Mouse (Mus musculus) v-Abl transformed pro-B cells (cell line): ENCODE measurements around the gene Nhlh2.

Experiments
- in situ Hi-C, 2 experiments: fragments of 400-800 bp; cut with MboI; formaldehyde crosslinking; loops; one replicate each; pipeline ENCODE4 v1.15.1; 2025; ENCODE audit not compliant: unreplicated experiment in 2 of 2

Gene Nhlh2

DNA sequence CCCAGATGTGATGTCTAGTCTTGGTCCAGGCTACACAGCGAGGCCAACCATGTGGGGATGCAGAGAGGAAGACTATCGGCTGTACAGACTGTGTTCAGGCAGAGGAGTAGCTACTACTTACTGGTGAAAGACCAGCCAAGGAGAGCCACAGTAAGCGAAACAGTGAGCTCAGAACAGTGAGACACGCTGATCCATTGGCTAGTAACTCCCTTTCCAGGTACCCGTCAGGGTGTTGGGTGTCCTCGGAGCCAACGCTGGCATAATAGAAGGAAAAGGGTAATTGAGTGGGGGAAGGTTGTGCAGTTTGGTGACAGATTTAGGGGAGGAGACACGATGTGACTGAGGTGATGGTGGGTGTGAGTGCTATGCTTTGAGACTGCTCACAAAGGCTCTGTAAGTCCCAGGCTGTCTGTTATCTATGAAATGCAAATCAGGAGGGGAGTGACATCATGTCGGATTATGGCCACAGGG is 15.1 kb downstream of the Nhlh2 start:
- in situ Hi-C loops, result no loop called here

DNA sequence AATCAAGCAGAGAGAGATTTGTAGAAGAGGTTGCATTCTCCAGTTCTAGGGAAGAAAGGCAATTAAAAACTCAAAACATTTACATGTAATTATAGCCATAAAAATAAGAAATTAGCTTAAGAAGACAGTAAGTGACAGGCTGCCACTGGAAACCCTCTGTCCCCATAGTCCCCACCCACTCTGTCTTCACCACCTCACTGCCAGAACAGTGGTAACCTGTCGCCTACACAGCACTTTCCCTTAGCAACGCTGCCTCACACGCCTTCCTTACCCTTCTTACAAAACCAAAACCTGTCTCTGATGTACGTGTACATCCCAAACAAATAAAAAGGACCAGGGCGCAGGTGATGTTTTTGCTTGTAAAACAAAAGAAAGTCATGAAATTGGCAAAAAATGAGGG is 15.8 kb downstream of the Nhlh2 start:
- in situ Hi-C loops, result no loop called here

DNA sequence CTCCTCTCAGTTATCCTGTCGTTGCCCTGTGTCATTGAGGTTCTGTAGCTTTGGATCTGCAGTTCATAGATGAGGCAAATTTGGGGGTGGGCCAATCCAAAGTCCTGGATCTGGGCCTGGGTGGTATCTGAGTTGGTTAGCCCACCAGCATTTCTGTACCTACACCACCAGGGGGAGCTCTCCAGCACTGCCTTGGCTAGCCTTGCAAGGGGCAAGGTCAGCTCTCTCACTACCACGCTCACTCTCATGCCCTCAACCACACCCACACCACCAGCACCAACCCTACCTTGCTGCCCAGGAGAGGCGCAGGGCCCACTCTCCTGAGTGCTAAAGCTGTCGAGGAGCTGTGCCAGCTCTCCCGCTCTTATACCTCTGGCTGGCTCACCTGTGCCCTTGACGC is 18.0 kb downstream of the Nhlh2 start:
- in situ Hi-C loops, result no loop called here

DNA sequence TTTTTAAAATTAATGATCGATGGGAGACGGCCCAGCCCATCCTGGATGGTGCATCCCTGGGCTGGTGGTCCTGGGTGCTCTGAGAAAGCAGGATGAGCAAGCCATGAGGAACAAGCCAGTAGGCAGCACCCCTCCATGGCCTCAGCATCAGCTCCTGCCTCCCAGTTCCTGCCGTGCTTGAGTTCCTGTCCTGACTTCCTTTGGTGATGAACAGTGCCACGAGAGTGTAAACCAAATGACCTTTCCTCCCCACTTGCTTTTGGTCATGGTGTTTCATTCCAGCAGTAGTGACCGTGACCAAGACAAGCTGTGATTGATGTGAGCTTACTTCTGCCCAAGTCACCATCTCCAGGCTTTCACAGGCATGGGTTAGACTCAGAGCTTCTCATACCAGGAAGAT is 27.9 kb downstream of the Nhlh2 start:
- in situ Hi-C loops, result no loop called here

DNA sequence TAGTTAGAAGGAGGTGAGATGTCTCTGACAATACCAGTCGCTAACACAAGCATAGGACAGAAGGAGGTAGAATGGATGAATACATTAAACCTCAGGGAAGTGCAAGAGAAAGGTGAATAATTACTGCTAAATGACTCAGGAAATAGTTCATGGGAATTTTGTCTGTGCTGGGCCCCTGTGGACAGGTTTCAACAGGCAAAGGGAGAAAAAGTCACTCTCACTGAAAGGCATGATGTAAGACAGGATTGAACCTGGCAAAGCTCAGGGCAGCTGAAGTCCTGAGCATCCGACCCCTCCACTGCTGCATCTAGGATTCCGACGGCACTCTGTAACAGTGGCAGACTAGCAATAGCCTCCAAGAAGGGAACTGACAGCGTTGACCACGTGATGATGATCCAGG is 28.7 kb downstream of the Nhlh2 start:
- in situ Hi-C loops, result no loop called here

DNA sequence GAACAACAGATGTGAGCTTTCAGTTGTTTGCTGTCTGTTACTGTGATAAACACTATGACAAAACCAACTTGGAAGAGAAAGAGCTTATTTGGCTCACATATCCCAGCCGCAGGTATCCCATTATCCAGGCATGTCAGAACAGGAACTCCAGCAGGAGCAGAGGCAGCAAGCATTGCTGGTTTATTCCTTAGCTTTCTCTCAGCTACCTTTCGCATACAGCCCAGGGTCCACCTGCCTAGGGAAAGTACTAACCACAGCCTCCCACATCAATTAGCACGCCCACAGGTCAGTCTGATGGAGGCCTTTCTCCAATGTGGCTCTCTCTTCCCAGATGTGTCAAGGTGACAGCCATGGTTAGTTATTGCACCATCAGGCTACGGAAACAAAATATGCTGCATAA is 31.8 kb downstream of the Nhlh2 start:
- in situ Hi-C loops, result no loop called here

DNA sequence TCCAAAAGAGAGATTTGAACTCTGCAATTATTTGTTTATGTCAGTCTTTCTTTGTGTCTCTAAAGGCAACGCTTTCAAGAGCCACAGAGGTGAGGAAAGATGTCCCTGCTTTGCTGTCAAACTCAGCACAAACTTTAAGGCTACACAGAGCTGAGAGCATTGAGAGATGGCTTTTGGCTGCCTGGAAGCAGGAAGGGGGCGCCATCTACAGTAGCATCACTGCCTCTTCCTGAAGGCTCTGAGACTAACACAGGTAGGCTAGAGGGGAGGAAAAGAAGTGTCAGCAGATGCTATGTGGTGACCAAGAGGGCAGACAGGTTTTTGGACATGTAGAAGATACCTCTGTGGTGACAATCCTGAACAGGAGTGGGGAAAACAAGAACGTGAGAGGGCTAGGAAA is 35.2 kb downstream of the Nhlh2 start:
- in situ Hi-C loops, result no loop called here

DNA sequence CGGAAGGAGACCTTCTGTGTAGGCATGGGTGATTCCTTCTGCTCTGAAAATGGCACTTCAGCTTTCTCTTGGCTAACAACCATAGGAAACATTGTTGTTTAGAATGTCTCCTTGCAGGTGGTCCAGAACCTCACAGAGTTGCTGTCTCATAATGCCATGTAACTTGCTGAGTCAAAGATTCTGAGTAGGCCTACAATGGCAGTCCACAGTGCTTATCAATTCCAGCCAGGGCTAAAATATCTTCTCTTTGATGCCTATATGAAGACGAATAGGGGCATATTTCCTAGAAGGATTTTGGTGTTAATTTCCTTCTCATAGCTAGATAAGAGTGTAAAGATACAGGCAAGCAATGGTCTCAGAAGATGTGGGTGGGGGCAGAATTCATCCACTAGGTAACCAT is 37.7 kb downstream of the Nhlh2 start:
- in situ Hi-C loops, result no loop called here

DNA sequence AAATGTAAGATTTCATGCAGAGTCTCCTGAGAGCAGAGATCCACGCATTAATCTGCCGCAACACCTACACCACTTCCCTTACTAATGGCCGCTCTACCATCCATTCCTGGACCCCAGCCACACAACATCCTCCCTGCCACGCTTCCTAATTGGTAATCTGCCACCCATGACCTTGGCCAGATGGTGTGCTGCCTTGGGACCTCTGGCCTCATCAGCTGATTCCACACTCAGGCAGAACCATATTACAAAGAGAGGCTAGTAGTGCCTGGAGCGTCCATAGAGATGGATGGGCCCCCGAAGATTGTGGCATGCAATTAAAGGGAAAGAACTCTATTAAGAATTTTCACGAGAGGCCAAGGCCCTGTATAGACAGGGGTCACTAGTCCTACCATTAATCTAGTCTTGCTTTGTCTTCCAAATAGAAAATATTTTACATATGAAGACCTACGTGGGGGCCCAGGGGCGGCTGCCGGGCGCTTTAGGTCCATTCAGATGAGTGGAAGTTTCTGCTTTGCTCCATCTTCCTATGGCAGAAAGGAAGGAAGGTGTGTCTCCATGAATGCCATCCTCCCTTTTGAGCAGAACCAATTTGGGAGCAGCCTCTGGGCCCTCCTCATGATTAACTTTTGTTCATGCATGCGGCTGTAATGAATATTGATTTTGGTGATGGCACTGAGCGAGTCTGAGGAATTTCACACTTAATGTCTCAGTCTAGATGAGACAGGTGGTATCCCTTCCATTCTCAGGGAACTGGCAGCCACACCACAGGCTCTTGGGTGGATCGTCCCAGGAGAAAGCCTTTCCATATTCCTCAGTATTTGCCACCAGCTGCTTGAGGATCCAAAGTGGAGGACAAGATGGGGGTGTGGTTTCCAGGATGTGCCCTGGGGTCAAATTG is 39.6 kb downstream of the Nhlh2 start:
- in situ Hi-C loops, result no loop called here

DNA sequence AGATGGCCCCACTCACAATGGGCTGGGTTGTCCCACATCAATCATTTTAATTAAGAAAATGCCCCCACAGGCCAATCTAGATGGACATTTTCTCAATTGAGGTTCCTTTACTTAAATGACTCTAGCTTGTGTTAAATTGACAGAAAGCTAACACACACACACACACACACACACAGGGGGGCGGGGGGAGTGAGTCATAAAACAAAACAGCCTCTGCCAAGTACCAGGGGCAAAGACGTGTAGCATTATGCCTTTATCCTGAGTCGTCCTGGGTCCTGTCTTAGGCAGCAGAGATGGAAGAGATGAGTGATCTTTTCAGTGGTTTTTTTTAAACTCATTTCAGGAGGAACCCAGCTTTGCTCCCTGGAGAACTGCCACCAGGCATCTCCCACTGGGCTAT is 42.2 kb downstream of the Nhlh2 start:
- in situ Hi-C loops, result no loop called here

DNA sequence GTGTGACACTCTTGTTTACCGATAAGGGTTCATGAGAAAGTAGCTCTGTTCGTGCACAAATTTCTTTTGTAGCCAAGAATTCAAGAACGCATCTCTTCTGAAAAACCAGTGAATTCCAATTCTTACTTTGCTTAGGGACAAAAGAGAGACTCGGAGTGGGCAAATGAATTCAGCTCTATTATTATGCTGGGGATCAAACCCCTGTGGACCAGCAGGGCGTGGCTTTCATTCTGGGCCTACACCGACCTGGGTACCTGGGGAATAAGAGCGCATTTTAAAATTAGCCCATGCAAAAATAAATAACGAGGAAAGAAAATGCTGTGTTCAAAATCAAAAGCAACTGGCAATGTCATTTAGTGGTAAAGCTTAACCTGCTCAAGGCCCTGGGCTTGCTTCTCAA is 43.4 kb downstream of the Nhlh2 start:
- in situ Hi-C loops, result no loop called here

DNA sequence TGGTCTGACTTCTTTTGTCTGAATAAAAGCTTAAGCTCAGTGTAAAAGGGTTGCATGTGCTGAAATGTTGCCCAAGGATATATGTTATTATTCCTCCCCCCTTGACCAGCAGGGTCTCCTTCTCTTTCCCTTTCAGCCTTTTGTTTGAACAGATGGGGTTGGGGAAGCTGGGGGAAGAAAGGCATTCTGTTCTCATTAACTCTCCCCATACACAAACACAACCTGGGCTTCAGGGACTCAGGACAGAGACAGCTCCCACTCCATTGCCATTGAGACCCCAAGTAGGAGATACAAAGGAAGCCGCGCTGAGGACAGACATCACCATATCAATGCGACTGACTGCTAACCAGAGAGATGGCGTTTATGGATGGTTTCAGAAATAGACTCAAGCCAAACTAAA is 46.0 kb downstream of the Nhlh2 start:
- in situ Hi-C loops, result no loop called here

DNA sequence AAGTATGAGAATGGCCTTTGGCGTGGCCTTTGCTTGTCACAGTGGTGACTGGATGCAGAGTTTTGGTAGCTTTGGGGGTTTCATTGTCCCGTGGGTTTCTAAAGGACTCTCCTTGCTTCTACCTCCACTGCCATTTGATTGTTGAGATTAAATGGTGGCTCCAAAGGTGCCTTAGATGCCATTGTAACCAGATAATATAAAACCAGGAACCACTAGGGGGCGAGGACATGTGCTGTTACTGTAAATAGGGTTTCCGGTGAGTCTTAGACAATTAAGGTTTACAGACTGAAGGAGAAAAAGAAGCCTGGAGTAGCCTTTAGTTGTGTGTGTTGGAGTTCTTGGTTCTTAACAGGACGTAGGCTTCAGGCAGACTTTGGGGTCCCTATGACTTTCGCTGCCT is 50.2 kb downstream of the Nhlh2 start:
- in situ Hi-C loops, result no loop called here

DNA sequence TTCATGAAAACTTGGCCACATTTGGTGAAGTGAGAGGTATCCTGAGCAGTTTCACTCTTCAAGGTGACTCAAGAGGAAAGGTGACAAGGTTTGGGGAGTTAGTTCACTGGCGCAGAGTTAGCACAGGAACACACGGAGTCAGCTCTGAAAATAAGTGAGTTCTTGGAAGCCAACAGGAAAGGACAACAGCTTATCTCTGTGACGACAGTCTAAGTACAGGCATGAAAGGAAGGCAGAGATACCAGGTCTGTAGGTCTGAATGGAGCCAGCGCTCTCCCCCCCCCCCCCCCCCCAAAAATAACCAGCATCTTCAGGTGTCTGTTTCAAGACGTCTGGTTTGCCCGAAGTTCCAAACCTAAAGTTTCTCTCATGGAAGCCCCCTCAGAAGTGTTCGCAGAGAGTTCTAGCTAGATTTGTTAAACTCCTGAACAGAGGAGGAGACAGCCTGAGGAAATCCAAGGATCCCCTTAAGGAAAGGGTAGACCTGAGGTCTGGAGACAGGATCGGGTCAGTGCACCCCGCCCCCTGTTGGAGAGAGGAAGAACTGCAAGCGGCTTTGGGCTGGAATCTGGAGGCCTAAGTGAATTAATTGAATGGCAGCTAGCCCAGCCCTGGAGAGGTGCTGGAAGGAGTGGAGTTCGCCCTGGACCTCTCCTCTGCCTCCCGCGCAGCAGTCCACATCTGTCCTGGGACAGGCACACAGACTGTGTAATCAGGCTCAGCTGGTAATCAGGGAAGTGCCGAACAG is 52.2 kb downstream of the Nhlh2 start:
- in situ Hi-C loops, result no loop called here

DNA sequence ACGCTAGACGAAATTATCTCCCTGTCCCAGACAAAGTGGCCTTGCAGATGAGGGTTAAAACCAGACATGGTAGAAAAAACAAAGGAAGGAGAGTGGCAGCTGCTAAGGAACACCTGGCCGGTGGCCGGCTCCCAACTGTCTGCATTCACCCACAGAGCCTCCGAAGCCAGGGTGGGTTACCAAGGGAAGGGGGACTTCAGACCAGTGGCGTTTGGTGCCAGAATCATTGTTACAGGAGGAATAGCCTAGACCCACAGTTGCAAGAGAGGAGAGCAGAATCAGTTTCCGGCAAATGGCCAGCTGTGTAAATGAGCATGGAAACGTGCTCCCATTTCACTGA is 52.8 kb downstream of the Nhlh2 start:
- in situ Hi-C loops, result no loop called here

DNA sequence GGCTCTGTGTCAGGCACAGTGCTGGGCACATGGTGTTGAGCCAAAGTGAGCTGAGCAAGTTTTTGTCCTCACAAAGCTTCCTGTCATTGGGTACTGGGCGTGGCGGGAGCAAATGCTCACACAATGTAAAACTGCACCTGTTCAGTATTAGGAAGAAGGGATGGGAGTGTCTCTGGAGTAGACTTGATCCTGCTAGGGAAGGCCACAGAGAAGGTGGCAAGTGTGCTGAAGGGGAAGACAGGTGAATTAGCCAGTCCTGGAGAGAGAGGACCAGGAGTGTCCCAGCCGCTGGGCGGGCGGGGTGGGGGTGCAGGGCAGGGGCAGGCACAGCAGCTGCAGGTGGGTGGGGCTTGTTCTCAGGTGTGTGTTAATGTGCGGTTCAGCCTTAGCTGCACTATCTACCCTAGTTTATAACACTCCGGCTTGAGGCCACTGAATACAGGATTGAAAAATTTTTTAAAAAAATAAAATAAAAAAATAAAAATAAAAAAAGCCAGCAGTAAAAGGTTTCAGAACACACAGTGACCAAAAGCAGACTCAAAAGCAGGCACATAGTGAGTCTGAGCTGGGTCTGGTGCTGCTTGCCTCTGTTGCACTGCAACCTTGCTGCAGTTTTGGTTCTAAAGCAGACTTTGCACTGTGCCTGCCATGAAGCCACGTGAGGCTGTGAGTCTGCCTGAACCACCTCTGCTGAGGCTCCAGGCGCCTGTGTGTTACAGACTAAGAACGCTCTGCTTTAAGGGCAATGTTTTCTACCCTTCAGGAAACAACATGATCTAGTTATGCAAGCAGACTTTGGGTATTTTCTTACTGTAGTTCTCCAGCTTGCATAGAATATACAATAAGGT is 53.6 kb downstream of the Nhlh2 start:
- in situ Hi-C loops, result no loop called here

DNA sequence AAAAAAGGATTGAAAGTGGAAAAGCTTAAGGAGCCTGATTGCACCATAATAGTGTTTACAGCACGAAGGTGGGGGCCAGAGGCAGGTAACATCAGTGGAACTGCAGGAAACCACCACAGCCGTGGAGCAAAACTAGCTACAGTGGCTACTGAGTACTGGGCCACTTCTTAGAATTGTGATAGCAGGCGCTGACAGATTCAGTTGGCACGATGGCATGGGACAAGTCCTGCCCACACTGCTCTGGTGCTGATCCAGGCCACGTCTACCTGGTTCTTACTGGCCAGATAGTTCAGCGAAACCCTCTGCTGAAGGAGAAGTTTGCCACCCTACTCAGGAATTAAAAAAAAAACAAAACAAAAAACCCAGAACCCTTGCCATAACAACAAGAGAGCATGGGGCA is 54.7 kb downstream of the Nhlh2 start:
- in situ Hi-C loops, result no loop called here
